Mouse (Mus musculus) heart, adult 2 months (tissue): ENCODE measurements at regions not wholly inside any gene's neighbourhood (a gene's known extent, or its start where the extent isn't known, plus 50 kb on each side); places are given as distances from the start of the nearest gene placed in this dataset.

ENCODE experiments used
- DNase-seq, 2 experiments: peaks; one replicate each; pipeline ENCODE4 v3.0.0; 2021
- H3K27ac ChIP-seq: fragments of 200-600 bp; 2 replicates; pipeline ENCODE4 v1.8.1; 2022
- H3K27me3 ChIP-seq: fragments of 200-500 bp; 2 replicates; pipeline ENCODE4 v1.6.1; 2012; ENCODE audit warnings: mild to moderate bottlenecking, low read length, inconsistent platforms, mixed read lengths; ENCODE audit not compliant: control insufficient read depth, insufficient read depth
- H3K36me3 ChIP-seq: fragments of 200-500 bp; 2 replicates; pipeline ENCODE4 v1.6.1; 2012; ENCODE audit warnings: low read length, inconsistent platforms; ENCODE audit not compliant: control insufficient read depth, insufficient read depth
- H3K4me1 ChIP-seq: fragments of 200-500 bp; 2 replicates; pipeline ENCODE4 v1.6.1; 2011; ENCODE audit warnings: low read length; ENCODE audit not compliant: control insufficient read depth, insufficient read depth
- H3K4me3 ChIP-seq: fragments of 200-600 bp; 2 replicates; pipeline ENCODE4 v1.8.1; 2022
- H3K79me2 ChIP-seq: fragments of 200-500 bp; replicated peaks from 2 replicates; pipeline ENCODE4 v1.6.1; 2012; ENCODE audit warnings: mild to moderate bottlenecking, inconsistent platforms, low read length, moderate library complexity, mixed read lengths; ENCODE audit not compliant: control insufficient read depth, insufficient read depth
- H3K9ac ChIP-seq: fragments of 200-500 bp; 2 replicates; pipeline ENCODE4 v1.6.1; 2012; ENCODE audit warnings: low read depth, mild to moderate bottlenecking, control low read depth, inconsistent platforms, low read length, mixed read lengths
- CTCF ChIP-seq: fragments of 200-600 bp; IDR thresholded peaks from 2 replicates; pipeline ENCODE4 v1.8.1; 2022; ENCODE audit warnings: antibody characterized with exemption, mild to moderate bottlenecking, moderate library complexity
- EP300 ChIP-seq: fragments of 200-500 bp; IDR thresholded peaks from 2 replicates; pipeline ENCODE4 v1.6.1; 2011; ENCODE audit warnings: low read depth, low read length, control low read depth; ENCODE audit not compliant: insufficient read depth
- POLR2A ChIP-seq: fragments of 200-500 bp; IDR thresholded peaks from 2 replicates; pipeline ENCODE4 v1.6.1; 2011; ENCODE audit warnings: mild to moderate bottlenecking, low read depth, low read length, control low read depth; ENCODE audit not compliant: insufficient read depth
- WGBS: fragments of 180-500 bp; shearing (Covaris S2); methylation state at CpG from one replicate; pipeline ENCODE4 v1.1.7; 2018; 5-methylcytosine and 5-hydroxymethylcytosine counted together
- intact Hi-C: fragments of 180-260 bp; cut with DNase I; formaldehyde crosslinking; loops from one replicate; pipeline ENCODE4 v1.15.1; 2025

GRCm38 (mm10) chr17:82199031-82199642 lies 461.0 kb upstream of the Slc8a1 start:
- TF ChIP-seq EP300, result no peak
- TF ChIP-seq POLR2A, result no peak
- TF ChIP-seq CTCF, result no peak
- H3K9ac ChIP-seq, result no peak overlapping the region
- intact Hi-C loops, result no loop called here
- DNase-seq, result no peak
- H3K36me3 ChIP-seq, result no peaks in the 10 kb centered on the region
- H3K79me2 ChIP-seq, result no peaks in the 10 kb centered on the region
- no peaks in the 10 kb centered on the region for H3K27me3 ChIP-seq
- H3K27ac ChIP-seq, result no peak overlapping the region
- 52% methylated on average over 5 of the region's 5 CpGs for WGBS
- H3K4me3 ChIP-seq, result no peak overlapping the region
- no peaks in the 10 kb centered on the region for H3K4me1 ChIP-seq

GRCm38 (mm10) chr17:82184261-82184660 lies 446.1 kb upstream of the Slc8a1 start:
- H3K4me3 ChIP-seq, result no peak overlapping the region
- H3K27ac ChIP-seq, result no peak overlapping the region
- intact Hi-C loops, result no loop called here
- TF ChIP-seq CTCF (no peak), EP300 (no peak), POLR2A (no peak)
- no peaks in the 10 kb centered on the region for H3K36me3 ChIP-seq
- no peak for DNase-seq
- H3K27me3 ChIP-seq, result no peaks in the 10 kb centered on the region
- no peaks in the 10 kb centered on the region for H3K79me2 ChIP-seq
- H3K4me1 ChIP-seq, result no peaks in the 10 kb centered on the region
- WGBS, result 85% methylated on average over 2 of the region's 2 CpGs
- H3K9ac ChIP-seq, result no peak overlapping the region

- no peak for DNase-seq
- Histone ChIP-seq H3K4me1 (no peaks in the 10 kb centered on the region), H3K27me3 (no peaks in the 10 kb centered on the region), H3K79me2 (no peaks in the 10 kb centered on the region), H3K9ac (no peak overlapping the region), H3K36me3 (no peaks in the 10 kb centered on the region), H3K27ac (no peak overlapping the region), H3K4me3 (no peak overlapping the region)
- WGBS, result 59% methylated on average over 1 of the region's 1 CpGs
- intact Hi-C loops, result no loop called here
- no peak for TF ChIP-seq CTCF
- no peak for TF ChIP-seq POLR2A
- no peak for TF ChIP-seq EP300
Observed at GRCm38 (mm10) chr17:82171216-82171615, 433.0 kb upstream of the Slc8a1 start.

GRCm38 (mm10) chr17:82153446-82153845 lies 415.3 kb upstream of the Slc8a1 start:
- no peak for TF ChIP-seq CTCF
- TF ChIP-seq POLR2A, result no peak
- TF ChIP-seq EP300, result no peak
- Histone ChIP-seq H3K4me3 (no peak overlapping the region), H3K27ac (no peak overlapping the region), H3K36me3 (no peaks in the 10 kb centered on the region), H3K27me3 (no peaks in the 10 kb centered on the region), H3K4me1 (no peaks in the 10 kb centered on the region), H3K79me2 (no peaks in the 10 kb centered on the region), H3K9ac (no peak overlapping the region)
- DNase-seq, result no peak
- intact Hi-C loops, result no loop called here
- WGBS, result 40% methylated on average over 2 of the region's 2 CpGs

- TF ChIP-seq CTCF (no peak), EP300 (no peak), POLR2A (no peak)
- no peak overlapping the region for H3K4me3 ChIP-seq
- intact Hi-C loops, result no loop called here
- H3K27ac ChIP-seq, result no peak overlapping the region
- H3K9ac ChIP-seq, result no peak overlapping the region
- H3K27me3 ChIP-seq, result no peaks in the 10 kb centered on the region
- WGBS, result 80% methylated on average over 3 of the region's 3 CpGs
- no peak for DNase-seq
- no peaks in the 10 kb centered on the region for H3K4me1 ChIP-seq
- no peaks in the 10 kb centered on the region for H3K79me2 ChIP-seq
- H3K36me3 ChIP-seq, result no peaks in the 10 kb centered on the region
Observed at GRCm38 (mm10) chr17:82134843-82135242, 396.7 kb upstream of the Slc8a1 start.

GRCm38 (mm10) chr17:82132941-82133340 lies 394.8 kb upstream of the Slc8a1 start:
- no peaks in the 10 kb centered on the region for H3K79me2 ChIP-seq
- no peak overlapping the region for H3K4me3 ChIP-seq
- 75% methylated on average over 3 of the region's 3 CpGs for WGBS
- no peak for TF ChIP-seq CTCF
- TF ChIP-seq POLR2A, result no peak
- no peak for TF ChIP-seq EP300
- intact Hi-C loops, result no loop called here
- H3K27ac ChIP-seq, result no peak overlapping the region
- H3K9ac ChIP-seq, result no peak overlapping the region
- no peaks in the 10 kb centered on the region for H3K36me3 ChIP-seq
- no peak for DNase-seq
- no peaks in the 10 kb centered on the region for H3K27me3 ChIP-seq
- no peaks in the 10 kb centered on the region for H3K4me1 ChIP-seq
